Mouse (Mus musculus): ENCODE data around the gene Btbd35f8. TPM values are rescaled to one million over a fixed set of nuclear protein-coding genes. Genes with fewer than 3 reads are reported as not detected.
"Not testable (repeated sequence)": the region's sequence is repeated elsewhere in the genome, so short reads cannot be mapped to it uniquely, and the experiment has no call there.

Btbd35f8 gene
- polyA plus RNA-seq (2012; rRNA removed), result not detected in 2 replicates

DNA sequence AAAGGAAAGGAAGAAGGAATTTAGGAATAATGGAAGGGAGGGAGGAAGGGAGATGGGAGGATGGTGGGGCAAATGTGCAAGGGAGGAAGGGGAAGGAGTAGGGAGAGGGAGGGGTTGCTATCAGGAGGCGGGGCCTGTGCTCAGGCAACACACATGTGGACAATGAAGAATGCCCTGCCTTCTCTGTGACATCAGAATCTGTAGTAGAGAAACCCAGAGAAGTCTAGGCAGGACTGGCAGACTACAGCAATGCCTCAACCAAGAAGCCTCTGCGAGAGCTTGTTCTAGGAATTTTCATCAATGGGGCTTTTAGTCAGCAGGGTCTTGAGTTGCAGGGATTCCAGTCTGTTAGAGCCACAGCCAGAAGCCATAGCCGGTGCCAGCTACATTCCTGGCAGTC lies at the start of gene Btbd35f8:
Gene Btbd35f8 (plus strand): TSS at position 301 of the 400 bp plus-strand sequence.
- not testable (repeated sequence) for H3K4me1 ChIP-seq (ENCODE audit: control insufficient read depth, insufficient read depth, insufficient read length); H3K27ac ChIP-seq (ENCODE audit: insufficient read depth, low read length); H3K4me3 ChIP-seq (ENCODE audit: extremely low read depth, insufficient read depth, insufficient read length); H3K36me3 ChIP-seq (ENCODE audit: control insufficient read depth, insufficient read depth, low read length); H3K27me3 ChIP-seq (ENCODE audit: control insufficient read depth, insufficient read depth, low read length); DNase-seq (ENCODE audit: low read depth in 1 of 2, low spot score in 2 of 2)
- WGBS, result no CpG with 5 or more reads among the region's 3 CpGs

Other genes with a start within 250 kb of the Btbd35f8 start
- not detected in 2 replicates for gene Spin2g, start 211.8 kb upstream of the Btbd35f8 start, polyA plus RNA-seq (2012; rRNA removed)